Mouse (Mus musculus) natural killer cell, adult 2 months (primary cell): ENCODE measurements at regions not wholly inside any gene's neighbourhood (a gene's known extent, or its start where the extent isn't known, plus 50 kb on each side); places are given as distances from the start of the nearest gene placed in this dataset.

Experiments used
- DNase-seq, 2 experiments: peaks; one replicate each; pipeline ENCODE4 v3.0.0; 2022; ENCODE audit warnings: low spot score in 2 of 2

DNA sequence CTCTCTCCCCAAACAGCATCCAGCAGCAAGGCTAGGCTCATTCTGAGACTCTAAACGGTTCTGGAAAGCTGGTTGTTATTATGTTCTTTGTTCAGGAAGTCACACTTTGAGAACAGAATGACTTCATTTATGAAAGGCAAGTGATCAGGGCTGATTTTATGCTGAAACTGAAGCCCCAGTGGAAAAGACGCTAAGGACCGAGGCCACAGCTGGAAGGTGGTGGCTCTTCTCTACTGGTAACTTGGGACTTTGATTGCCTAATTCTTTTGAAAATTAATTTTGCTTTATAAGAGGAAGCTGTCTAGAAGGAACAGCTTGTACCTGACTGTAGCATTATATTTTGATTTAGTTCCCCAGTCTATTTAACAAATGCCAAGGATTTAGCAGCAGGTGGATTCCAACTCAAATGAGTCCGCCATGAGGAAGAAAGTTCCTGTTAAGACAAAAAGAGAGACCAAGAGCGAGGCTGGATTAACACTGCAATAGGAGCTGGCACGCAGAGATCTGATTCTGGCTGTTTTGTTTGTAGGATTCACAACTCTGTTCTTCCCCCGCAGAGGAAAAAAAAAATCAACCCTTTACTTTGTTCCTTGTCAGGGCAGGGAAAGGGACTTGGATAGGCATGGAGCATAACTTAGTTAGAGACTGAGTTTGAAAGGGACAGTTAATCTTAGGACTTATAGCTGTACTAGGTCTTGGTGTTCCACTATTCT is 388.3 kb upstream of the Slc30a5 start:
- DNase-seq: no peak

DNA sequence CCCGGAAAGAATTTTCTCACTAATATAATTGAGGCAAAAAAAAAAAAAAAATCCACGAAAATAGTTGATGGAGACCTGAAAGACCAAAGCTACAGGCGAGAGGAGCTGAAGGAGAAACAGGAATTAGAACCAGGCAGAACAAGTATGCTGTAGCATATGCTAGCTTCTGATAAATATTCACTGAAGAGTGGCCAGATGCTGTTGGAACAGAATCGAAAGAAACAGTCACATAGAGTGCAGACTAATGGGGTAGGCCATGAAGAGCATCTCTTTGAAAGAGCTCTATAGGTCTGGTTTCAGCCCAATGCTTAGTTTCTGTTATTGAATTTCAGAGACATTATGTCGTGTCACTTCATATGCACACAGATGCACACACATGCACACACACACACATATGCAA is 386.3 kb upstream of the Slc30a5 start:
- DNase-seq: no peak

DNA sequence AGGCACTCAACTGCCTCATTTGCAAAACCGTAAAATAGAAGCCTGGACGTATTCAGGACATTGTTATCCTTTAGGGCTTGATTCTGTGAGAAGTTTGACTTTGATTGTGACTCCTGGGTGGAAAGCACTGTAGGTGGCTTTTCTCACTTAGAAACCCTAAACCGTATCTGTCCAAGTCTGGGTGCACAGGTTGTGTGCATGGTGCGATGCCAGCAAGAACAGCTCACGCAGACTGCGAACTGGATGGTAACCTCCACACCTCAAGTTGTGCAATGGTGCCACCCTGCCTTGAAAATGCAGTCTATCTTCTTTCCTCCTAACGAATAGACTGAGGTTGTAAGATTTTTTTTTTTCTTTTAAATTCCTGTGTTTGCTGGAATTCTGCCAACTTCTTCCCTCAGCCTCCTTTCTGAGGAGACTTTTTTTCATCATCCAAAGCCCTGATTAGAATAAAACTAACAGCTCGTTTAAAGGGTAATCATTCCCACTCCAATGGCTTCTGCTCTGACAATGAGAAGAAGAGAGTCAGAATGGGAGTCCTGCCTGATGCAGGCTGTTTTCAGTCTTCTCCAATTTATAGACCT is 383.8 kb upstream of the Slc30a5 start:
- no peak for DNase-seq

DNA sequence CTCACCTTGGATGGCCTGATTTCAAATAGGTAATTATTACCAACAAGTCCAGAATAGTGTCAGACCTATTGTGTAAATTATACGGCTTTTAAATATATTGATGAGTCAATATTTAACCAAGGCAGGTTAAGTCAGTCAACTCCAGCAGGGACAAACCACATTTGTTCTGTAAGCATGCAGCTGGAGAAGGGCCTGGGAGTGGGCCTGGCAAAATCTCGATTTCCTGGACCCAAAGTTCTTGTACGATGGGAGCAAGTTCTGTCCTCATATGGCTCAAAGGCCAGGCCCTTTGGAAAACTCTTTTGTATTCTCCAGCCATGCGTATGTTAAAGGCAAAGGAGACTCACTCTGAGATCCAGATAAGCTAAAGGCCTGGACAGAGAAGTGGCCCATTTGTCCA is 383.2 kb upstream of the Slc30a5 start:
- DNase-seq: no peak

DNA sequence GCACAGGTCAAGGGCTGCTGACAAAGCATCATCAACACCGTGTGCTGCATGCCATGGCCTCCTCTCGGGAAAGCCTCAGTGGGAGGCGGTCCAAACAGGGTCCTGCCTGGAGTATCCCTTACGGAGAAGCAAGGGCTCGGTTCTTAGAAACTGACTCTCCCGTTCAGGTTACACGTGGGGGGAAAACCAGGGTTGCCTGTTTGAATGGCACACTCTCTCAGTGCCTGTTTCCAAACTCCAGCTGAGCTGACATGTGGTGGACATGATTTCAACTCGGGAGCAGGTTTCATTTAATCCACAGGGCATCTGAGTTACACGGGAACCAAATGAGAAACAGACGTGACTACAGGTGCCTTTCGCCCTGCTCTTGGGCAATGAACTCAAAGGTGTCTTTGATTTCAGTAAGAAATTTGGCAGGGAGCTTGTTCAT is 382.6 kb upstream of the Slc30a5 start:
- no peak for DNase-seq

DNA sequence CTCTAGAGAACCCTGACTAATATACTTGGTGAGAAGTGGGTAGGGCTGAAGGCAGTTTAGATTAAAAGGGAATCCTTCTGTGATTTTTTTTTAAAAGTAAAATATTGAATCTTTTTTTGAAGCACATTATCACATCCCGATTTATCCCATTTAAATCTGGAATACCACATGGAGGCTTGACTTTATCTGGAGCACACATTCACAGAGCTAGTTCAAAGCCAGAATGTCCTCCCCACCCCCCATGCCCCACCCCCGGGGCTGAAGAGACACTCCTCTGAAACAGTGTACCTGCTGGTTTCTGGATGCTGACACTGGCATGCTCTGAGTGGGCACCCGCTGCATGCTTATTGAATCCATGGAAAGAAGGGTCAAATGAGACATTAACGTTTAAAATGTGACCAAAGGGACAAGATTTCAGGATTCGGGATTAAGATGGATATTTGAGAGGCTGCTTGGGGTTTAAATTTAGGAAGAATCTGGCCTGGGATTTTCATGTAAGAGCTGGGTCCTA is 382.0 kb upstream of the Slc30a5 start:
- DNase-seq: no peak

DNA sequence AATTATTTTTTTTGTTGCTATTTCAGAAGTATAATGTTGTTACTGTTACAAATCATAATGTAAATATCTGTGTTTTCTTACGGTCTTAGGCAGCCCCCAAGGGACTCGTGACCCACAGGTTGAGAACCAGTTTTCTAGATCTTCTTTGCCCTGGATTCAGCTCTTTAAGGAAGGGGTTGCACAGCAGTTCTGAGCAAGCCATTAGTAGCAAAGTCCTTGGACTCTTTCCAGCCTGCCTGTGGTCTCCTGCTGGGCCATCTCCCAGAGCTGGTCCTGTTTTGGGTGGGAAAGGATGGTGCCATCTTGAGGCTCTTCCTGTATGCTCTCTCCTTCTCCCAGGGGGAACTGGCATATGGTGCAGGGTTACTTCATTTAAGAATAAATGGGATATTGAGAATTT is 380.9 kb upstream of the Slc30a5 start:
- DNase-seq: no peak

DNA sequence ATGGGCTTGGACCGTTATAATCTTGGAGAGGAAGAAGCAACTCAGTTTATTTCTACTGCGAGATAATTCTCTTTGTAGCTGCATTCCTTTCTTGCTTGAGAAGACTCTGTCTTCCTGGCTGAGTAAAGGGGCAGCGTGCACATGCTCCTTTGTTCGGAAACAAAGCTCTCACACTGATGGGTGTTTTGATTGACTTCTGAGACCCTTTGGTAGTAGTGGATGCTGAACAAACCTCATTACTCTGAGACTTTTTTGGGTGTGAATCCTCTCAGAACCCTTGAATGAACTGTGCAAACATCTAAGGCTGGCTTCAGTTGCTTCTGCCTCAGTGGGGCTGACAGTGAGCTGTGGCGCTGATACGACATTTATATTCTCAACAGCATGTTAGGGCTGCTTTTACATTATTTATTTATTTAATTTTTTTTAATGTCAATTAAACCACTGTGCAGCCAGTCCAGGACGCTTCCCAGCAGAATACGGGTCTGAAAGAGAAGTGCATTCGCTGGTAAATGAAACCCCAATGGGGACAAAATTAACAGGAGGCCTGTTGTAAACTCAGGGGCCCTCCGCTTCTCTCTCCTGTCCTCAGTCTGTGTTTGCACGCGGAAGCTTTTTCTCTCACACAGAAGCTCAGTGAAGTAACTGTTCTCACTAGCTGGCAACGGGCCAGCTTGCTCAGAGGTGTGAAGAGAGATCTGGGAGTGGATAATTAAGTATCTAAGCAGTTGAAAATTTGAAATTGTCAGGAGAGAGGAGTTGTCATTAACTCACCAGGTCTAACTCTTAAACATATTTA is 380.1 kb upstream of the Slc30a5 start:
- DNase-seq: no peak

DNA sequence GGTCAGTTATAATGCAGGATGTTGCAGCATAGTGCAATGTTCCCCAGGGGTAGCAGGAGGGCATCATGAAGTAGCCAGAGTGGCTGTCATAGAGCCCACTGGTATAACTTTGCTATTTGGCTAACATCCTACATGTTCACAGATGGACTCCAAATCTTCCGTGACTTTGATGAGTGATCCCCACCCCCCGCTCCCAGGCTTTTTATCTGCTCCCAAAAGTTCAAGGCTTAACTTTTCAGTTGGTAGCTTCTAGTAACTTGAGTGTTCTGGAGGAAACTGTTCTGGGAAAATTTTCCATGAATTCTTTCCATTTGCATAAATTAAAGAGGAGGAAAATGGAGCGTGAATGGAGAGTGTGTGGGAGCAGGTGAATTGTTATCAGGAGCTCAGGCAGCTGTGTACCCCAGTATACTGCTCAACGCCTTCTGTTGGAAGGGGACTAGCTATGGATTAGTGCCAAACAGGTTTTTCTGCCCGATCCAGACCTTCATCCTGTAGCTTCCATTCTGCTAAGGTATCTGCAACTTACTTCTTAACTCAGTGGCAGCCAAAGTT is 379.2 kb upstream of the Slc30a5 start:
- DNase-seq: no peak

DNA sequence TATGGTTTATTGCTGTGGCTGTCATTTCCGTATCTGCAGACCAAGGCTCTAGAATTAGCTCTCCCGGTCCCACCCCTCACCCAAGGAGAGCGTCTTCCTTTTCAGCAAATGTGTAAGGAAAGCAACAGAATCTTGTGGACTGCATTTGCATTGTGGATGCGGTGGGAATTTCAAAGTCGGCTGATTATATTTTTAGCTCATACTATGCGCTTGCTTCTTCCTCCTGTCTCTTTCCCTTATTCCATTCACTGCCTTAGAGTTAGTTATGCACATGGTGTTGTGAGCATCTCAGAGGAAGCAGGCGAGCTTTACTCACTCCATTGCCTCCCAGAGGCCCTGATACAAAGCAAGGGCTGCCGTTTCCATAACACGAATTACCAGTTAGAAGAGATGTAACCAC is 375.6 kb upstream of the Slc30a5 start:
- DNase-seq: no peak

DNA sequence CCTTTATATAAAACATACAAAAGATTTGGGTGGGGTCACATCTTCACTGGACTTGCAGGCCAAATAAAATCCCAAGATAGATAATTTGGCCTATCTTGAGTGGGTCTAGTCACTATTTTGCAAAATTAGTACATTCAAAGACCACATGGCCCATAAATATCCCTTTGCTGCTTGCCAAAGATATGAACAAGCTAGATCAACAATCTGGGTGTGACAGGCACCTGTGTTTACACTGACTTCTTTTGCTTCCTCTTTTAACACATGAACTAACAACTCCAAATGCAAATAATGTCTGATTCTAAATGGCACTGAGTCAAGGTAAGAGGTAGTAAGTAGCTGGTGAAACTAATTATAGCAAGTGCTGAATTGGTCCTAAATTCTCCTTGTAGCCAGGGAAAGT is 370.2 kb upstream of the Slc30a5 start:
- no peak for DNase-seq

DNA sequence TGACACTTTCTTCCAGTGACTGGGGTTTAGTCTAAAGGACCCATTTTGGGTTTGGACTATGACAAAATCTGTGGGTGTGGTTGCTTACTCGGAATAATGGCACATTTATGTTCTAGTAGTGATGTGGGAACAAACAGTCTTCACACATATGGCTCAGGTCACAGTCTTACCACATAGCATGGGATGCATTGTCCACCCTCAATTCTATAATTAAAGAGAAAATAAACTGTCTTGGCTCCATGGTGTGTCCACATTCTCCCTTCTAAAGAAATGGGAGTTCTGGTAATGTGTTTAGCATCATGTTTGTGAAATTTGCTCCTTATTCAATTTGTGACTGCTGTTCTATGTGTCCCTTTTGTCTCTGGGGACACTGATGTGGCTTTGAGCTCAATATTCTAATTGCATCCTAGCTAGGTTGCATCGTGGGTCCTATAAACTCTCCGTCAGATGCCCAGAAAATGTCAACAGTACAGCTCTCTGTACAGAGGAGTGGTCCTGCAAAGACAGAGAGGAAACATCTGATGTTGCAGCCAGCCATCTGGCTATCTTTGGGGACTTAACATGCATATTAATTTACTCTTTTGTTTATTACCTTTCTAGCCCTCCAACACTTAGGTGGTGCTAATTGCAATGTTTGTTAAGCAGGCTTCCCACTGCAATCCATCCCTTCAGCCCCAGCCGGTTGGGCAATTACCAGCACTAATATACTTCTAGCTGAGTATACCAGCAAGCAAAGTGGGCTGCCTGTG is 369.5 kb upstream of the Slc30a5 start:
- DNase-seq: no peak

DNA sequence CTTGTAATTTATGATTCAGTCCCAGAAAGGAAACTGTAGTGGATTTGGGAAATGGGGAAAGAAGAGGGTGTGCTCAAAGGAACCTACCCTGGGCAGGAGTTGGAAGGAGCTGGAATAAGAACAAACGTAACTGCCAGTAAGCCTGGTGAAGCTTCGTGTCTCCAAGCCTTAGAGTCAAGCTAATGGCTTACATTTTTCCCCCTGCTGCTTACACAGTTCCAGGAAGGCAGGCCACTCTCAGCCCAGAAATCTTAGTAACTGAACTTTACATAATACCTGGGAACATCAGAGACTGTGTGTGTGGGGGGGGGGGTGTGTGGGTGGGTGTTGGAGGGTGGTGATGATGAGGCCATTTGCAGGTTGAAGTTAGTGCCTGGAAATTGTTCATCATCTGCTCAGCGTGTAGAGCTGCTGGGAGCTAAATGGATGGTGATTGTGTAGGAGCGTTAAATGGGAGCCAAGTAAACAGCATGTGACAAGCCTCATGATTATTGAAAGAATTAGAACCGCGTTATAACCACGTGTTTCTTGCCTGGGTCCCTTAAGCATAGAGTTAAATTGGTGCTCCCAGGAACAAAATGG is 357.1 kb upstream of the Slc30a5 start:
- DNase-seq: no peak

DNA sequence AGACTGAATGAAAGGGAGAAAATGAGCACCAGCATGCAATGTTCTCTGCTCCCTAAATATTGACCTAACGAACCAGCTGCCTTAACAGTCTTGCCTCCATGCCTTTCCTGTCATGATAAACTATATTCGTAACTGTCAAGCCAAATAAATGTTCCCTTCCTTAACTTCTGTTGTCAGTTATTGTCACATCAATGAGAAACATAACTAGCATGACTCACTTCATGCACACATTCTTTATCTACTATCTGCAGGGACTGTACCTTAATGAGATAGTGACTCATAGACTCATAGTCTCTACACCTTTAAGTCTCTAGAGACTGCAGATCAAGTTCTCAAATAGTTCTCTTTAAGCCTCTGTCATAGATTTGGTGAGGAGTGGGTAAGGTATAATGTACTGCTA is 349.2 kb upstream of the Slc30a5 start:
- no peak for DNase-seq

DNA sequence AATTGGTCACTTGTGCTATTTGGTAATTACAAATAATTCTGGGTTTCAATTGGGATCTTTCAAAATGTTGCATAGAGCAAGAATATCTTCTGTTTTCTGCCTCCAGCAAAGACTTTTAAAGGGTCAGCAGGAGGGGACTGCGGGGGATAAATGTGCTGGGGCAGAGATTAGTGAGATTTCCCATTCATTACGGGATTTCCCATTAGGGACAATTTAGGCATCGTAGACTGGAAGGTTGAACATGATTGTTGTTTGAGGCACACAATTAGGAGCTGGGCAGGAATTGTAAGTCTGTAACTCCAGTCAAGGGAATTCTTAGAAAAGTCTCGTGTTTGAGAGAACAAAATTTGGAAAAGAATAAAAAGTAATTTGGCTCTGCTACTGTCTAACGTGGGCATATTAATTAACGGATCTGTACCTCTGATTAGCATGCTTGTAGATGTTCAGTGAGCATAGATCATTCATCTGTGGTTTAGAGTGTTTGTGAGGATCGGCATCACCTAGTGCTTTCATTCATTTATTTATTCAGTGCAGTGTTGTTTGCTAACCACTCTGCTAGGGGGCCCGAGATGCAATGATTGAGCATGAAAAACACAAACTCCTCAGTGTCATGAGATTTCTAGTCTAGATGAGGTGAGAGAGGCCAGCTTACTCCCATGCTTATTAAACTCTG is 341.9 kb upstream of the Slc30a5 start:
- no peak for DNase-seq

DNA sequence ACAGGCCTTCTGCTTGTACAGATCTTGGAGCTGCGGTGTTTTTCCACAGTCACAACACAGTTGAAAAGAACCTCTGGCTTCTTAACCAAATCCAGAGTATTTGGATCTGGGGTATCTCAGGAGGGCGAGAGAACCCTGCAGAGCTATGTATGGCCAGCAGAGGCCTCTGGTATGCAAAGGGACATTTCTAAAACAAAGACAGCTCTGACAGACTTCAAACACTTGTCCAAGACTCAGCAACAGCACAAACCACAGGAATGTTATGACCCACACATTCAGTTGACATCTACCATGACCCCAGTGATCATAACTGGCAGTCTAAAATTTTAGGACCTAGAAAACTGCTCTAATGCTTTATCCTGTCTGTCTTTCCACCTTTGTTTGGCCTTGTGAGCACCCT is 328.5 kb upstream of the Slc30a5 start:
- no peak for DNase-seq

DNA sequence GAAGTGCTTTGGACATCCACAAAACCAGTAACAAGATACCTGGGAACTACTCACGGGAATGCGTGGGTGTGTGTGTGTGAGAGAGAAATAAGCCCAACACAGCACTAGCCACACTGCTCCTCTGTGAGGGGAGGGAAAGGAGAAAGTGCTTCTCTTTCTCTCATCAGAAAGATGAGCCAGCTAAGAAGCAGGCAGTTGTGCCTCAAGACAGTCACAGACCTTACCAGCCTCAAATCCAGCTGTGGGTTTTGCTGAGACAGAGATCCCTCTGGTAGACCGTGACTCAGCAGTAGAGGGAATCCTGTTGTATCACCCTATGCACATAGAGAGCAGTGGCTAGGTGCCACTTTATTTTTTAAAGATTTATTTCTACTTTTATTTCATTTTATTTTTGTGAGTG is 326.7 kb upstream of the Slc30a5 start:
- DNase-seq: no peak

DNA sequence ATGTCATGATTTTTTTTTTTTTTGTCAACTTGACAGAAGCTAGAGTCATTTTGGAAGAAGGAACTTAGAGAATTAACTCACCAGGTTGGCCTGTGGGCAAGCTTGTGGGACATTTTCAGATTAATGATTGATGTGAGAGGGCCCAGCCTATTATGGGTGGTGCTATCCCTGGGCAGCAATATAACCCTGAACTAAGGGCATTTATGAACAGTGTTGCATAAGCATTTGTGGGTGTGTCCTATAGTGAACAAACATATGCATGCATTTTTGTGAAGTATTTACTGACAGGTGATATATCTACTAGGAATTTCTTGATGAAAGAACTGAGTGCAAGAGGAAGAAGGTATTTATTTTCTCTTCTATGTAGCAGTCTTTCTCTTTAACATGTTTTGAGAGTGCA is 320.5 kb upstream of the Slc30a5 start:
- DNase-seq: no peak

DNA sequence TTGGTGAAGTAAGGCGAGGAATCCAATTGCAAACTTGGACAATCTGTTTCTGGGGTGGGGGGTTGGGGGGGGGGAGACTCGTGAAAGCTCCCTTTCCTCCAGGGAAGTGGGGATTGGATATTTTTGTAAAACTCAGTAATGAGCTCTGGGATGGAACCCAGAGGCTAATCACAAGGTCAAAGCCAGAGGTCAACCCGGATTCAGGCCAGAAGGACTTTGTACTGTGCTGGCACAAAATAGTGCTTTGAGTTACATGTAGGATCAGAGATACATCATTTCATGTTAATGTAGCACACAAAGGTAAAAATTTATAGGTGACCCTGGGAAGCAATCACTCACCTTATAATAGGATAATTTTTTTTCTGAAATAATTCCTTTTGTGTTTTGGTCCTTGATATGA is 309.5 kb upstream of the Slc30a5 start:
- no peak for DNase-seq

DNA sequence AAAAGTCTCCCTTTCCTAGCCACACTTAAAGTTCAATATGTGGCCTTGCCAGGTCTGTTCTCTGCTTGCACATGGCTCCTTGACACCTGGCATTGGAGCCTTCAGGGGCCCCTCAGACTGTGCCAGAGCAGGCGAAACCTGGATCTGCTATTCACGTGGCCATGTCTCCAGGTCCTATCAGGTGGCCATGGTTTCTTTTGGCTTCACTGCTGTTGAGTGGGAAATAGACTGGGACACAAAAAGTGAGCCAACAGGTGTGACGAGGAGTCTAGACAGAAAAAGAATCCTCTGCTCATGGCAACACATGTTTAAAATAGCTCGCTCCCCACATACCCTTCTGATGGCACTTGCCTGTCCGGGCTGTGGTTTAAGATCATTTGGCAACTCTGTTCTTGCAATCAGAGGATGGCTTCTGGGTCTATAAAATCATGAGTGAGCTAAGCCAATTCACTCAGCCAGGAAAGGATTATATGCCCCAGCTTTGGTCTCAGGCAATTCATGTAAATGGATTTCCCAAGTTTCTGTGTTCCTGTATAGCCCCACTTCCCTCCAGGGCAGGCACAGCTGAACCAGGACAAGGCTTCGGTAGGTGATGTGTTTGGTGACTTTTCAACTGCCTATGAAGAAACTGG is 309.0 kb upstream of the Slc30a5 start:
- DNase-seq: no peak
